Mouse (Mus musculus): ENCODE measurements around the gene Gm49368. TPM values are rescaled to one million over a fixed set of nuclear protein-coding genes. Genes with fewer than 3 reads are reported as not detected.
"Not testable (repeated sequence)": the region's sequence is repeated elsewhere in the genome, so short reads cannot be mapped to it uniquely, and the experiment has no call there.

The Gm49368 gene
- polyA plus RNA-seq, 1 experiment from 2014 or later = not detected

DNA sequence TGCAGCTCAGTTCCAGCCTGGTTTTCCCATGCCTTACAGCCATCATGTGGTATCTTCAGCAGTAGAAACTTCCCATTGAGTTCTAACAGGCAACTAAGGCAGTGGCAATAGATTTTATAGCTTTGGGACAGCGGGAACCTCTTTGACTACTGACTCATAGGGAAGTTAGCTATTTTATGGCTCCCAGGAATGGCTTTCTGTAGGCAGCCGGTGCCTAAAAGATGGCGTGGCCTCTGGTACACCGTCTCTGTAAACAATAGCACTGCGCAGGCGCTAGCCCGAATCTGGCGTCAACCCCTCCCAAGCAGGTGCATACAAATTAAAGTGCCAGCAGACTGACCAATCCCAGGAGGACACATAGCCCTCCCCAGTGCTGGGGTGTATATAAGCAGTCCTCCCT lies 88.5 kb downstream of the Gm49368 start:
- 58% methylated on average over 8 of the region's 8 CpGs for WGBS
- Histone ChIP-seq H3K4me3 (replicated peaks) (no peak overlapping the region), H3K27me3 (no peaks in the 10 kb centered on the region), H3K4me1 (no peaks in the 10 kb centered on the region), H3K9ac (no peak overlapping the region), H3K27ac (no peak overlapping the region), H3K4me2 (no peak overlapping the region), H3K36me3 (no peaks in the 10 kb centered on the region), H3K9me3 (replicated peaks) (no peaks in the 10 kb centered on the region)
- no peak for ATAC-seq (replicated peaks; ENCODE audit: low FRiP score)

GRCm38 (mm10) chr7:128154076-128154475 lies 91.6 kb downstream of the Gm49368 start, which contains the start of gene Itgad:
TSS of gene Itgad (plus strand) at chr7:128154376.
- Histone ChIP-seq H3K4me2 (no peak within 1 kb of the TSS), H3K9me3 (replicated peaks) (no peaks in the 10 kb centered on the region), H3K4me1 (no peaks in the 10 kb centered on the region), H3K27me3 (no peaks in the 10 kb centered on the region), H3K27ac (no peak within 1 kb of the TSS), H3K36me3 (no peaks in the 10 kb centered on the region), H3K4me3 (replicated peaks) (no peak within 1 kb of the TSS), H3K9ac (no peak within 1 kb of the TSS)
- WGBS = 90% methylated on average over 21 of the region's 21 CpGs
- ATAC-seq (replicated peaks; ENCODE audit: low FRiP score) = no peak

DNA sequence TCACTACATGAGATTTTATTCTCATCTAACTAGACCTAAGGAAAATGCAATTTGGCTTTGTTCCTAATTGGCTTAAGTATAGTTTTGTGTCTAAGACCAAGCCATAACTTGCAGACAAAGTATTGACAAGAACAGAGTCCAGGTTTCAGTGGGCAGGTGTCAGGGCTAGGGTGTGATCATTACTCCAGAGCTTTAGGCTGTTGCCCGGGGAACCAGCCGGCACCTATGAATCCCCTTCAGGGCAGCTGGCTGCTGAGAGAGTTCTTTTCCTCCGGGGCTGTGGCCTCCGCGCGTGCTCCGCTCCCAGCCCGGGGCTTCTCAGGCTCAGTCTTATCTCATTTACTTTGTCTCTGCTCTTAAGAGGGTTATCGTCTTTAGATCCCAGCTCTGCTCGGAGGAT lies 92.4 kb downstream of the Gm49368 start:
- Histone ChIP-seq H3K9ac (no peak overlapping the region), H3K36me3 (no peaks in the 10 kb centered on the region), H3K4me2 (no peak overlapping the region), H3K9me3 (replicated peaks) (no peaks in the 10 kb centered on the region), H3K27ac (no peak overlapping the region), H3K4me3 (replicated peaks) (no peak overlapping the region), H3K27me3 (no peaks in the 10 kb centered on the region), H3K4me1 (no peaks in the 10 kb centered on the region)
- ATAC-seq (replicated peaks; ENCODE audit: low FRiP score) = no peak
- WGBS = 80% methylated on average over 10 of the region's 10 CpGs

GRCm38 (mm10) chr7:128158688-128159354 lies 96.3 kb downstream of the Gm49368 start:
- not testable (repeated sequence) for H3K4me3 ChIP-seq (replicated peaks); H3K9ac ChIP-seq; ATAC-seq (replicated peaks; ENCODE audit: low FRiP score); H3K9me3 ChIP-seq (replicated peaks); H3K27me3 ChIP-seq; H3K4me1 ChIP-seq; H3K4me2 ChIP-seq; H3K36me3 ChIP-seq; H3K27ac ChIP-seq
- WGBS = 71% methylated on average over 8 of the region's 8 CpGs

DNA sequence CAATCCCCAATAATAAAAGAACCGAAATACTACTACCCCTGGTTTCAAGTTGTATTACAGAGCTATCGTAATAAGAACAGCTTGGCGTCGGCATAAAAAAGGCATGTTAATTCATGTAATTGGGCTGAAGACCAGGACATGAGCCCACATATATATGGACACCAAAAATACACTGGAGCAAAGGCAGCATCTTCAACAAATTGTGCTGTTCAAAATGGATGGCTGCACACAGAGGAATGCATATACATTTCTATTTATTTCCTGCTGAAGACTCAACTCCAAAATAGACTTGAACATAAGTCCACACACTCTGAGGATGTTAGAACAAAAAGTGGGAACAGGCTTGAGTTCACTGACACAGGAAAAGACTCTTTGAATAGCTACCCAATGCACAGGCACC lies 101.5 kb downstream of the Gm49368 start:
- no peaks in the 10 kb centered on the region for H3K36me3 ChIP-seq
- no peaks in the 10 kb centered on the region for H3K9me3 ChIP-seq (replicated peaks)
- no peak overlapping the region for H3K9ac ChIP-seq
- H3K4me3 ChIP-seq (replicated peaks) = no peak overlapping the region
- no peak overlapping the region for H3K4me2 ChIP-seq
- H3K4me1 ChIP-seq = no peaks in the 10 kb centered on the region
- WGBS = 97% methylated on average over 4 of the region's 4 CpGs
- ATAC-seq (replicated peaks; ENCODE audit: low FRiP score) = no peak
- no peaks in the 10 kb centered on the region for H3K27me3 ChIP-seq
- no peak overlapping the region for H3K27ac ChIP-seq

GRCm38 (mm10) chr7:128166391-128166790 lies 103.9 kb downstream of the Gm49368 start:
- H3K4me1 ChIP-seq = no peaks in the 10 kb centered on the region
- no peak overlapping the region for H3K4me2 ChIP-seq
- no peaks in the 10 kb centered on the region for H3K36me3 ChIP-seq
- H3K27ac ChIP-seq = no peak overlapping the region
- WGBS = 82% methylated on average over 7 of the region's 7 CpGs
- H3K4me3 ChIP-seq (replicated peaks) = no peak overlapping the region
- no peaks in the 10 kb centered on the region for H3K9me3 ChIP-seq (replicated peaks)
- no peaks in the 10 kb centered on the region for H3K27me3 ChIP-seq
- H3K9ac ChIP-seq = no peak overlapping the region
- no peak for ATAC-seq (replicated peaks; ENCODE audit: low FRiP score)

DNA sequence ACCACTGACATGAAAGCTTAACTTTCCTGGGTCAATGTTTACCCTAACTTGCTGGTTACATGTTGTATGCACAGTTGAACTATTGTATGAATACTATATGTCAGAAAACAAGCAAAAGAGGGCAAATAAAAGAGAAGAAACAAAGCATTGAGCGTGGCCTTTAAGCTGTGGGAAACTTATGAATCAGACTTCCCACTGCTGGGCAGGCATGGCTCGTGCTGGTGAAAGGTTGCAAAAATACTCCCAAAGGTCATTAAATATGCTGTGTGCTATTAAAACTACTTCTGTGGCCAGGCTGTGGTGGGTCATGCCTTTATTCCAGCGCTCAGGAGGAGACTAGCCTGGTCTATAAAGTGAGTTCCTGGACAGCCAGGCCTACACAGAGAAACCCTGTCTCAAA lies 107.5 kb downstream of the Gm49368 start:
- no peak overlapping the region for H3K4me3 ChIP-seq (replicated peaks)
- no peaks in the 10 kb centered on the region for H3K9me3 ChIP-seq (replicated peaks)
- no peak overlapping the region for H3K4me2 ChIP-seq
- H3K27me3 ChIP-seq = no peaks in the 10 kb centered on the region
- H3K9ac ChIP-seq = no peak overlapping the region
- WGBS = 83% methylated on average over 3 of the region's 3 CpGs
- no peak overlapping the region for H3K27ac ChIP-seq
- ATAC-seq (replicated peaks; ENCODE audit: low FRiP score) = no peak
- H3K36me3 ChIP-seq = no peaks in the 10 kb centered on the region
- no peaks in the 10 kb centered on the region for H3K4me1 ChIP-seq

Other genes with a start within 250 kb of the Gm49368 start
- gene Stx4a, start 238.4 kb upstream of the Gm49368 start, polyA plus RNA-seq (2015; fragmentation: Nextera tagmentation; extraction: Ambion mirVana) = 46.4 and 53.2 TPM in 2 replicates
- 3.8 and 5.2 TPM in 2 replicates for gene Stx1b, start 238.1 kb upstream of the Gm49368 start, polyA plus RNA-seq (2015; fragmentation: Nextera tagmentation; extraction: Ambion mirVana)
- gene Zfp646, start 186.5 kb upstream of the Gm49368 start, polyA plus RNA-seq (2015; fragmentation: Nextera tagmentation; extraction: Ambion mirVana) = 11.8 and 13.7 TPM in 2 replicates
- gene Zfp668, start 185.9 kb upstream of the Gm49368 start, polyA plus RNA-seq (2015; fragmentation: Nextera tagmentation; extraction: Ambion mirVana) = 22.7 TPM in 2 replicates
- gene Prss53, start 171.7 kb upstream of the Gm49368 start, polyA plus RNA-seq (2015; fragmentation: Nextera tagmentation; extraction: Ambion mirVana) = 2.2 and 2.7 TPM in 2 replicates
- gene Gm21974, start 167.2 kb upstream of the Gm49368 start, polyA plus RNA-seq (2015; fragmentation: Nextera tagmentation; extraction: Ambion mirVana) = not detected in 2 replicates
- 152 and 162 TPM in 2 replicates for gene Vkorc1, start 167.1 kb upstream of the Gm49368 start, polyA plus RNA-seq (2015; fragmentation: Nextera tagmentation; extraction: Ambion mirVana)
- gene Bckdk, start 158.6 kb upstream of the Gm49368 start, polyA plus RNA-seq (2015; fragmentation: Nextera tagmentation; extraction: Ambion mirVana) = 120 and 140 TPM in 2 replicates
- gene Kat8, start 150.2 kb upstream of the Gm49368 start, polyA plus RNA-seq (2015; fragmentation: Nextera tagmentation; extraction: Ambion mirVana) = 41.8 and 43.5 TPM in 2 replicates
- gene Prss8, start 132.6 kb upstream of the Gm49368 start, polyA plus RNA-seq (2015; fragmentation: Nextera tagmentation; extraction: Ambion mirVana) = 56.9 and 59.5 TPM in 2 replicates
- gene Prss36, start 116.0 kb upstream of the Gm49368 start, polyA plus RNA-seq (2015; fragmentation: Nextera tagmentation; extraction: Ambion mirVana) = 11.5 and 12.4 TPM in 2 replicates
- gene Fus, start 95.2 kb upstream of the Gm49368 start, polyA plus RNA-seq (2015; fragmentation: Nextera tagmentation; extraction: Ambion mirVana) = 421 and 440 TPM in 2 replicates
- gene Pycard, start 68.8 kb upstream of the Gm49368 start, polyA plus RNA-seq (2015; fragmentation: Nextera tagmentation; extraction: Ambion mirVana) = 43.9 and 45.1 TPM in 2 replicates
- gene Trim72, start 58.7 kb upstream of the Gm49368 start, polyA plus RNA-seq (2015; fragmentation: Nextera tagmentation; extraction: Ambion mirVana) = 0.31 and 0.60 TPM in 2 replicates
- 1.2 and 1.4 TPM in 2 replicates for gene Itgam, start within 50 bp of the Gm49368 start, polyA plus RNA-seq (2015; fragmentation: Nextera tagmentation; extraction: Ambion mirVana)
- 0.05 and 0.17 TPM in 2 replicates for gene Itgax, start 66.9 kb downstream of the Gm49368 start, polyA plus RNA-seq (2015; fragmentation: Nextera tagmentation; extraction: Ambion mirVana)
- not detected in 2 replicates for gene Itgad, start 91.7 kb downstream of the Gm49368 start, polyA plus RNA-seq (2015; fragmentation: Nextera tagmentation; extraction: Ambion mirVana)
- 5.1 and 11.1 TPM in 2 replicates for gene Cox6a2, start 143.7 kb downstream of the Gm49368 start, polyA plus RNA-seq (2015; fragmentation: Nextera tagmentation; extraction: Ambion mirVana)
- 19.1 and 21.1 TPM in 2 replicates for gene Armc5, start 174.7 kb downstream of the Gm49368 start, polyA plus RNA-seq (2015; fragmentation: Nextera tagmentation; extraction: Ambion mirVana)
- 8.3 and 8.7 TPM in 2 replicates for gene 9130023H24Rik, start 175.3 kb downstream of the Gm49368 start, polyA plus RNA-seq (2015; fragmentation: Nextera tagmentation; extraction: Ambion mirVana)
- 77.2 and 107 TPM in 2 replicates for gene Tgfb1i1, start 184.1 kb downstream of the Gm49368 start, polyA plus RNA-seq (2015; fragmentation: Nextera tagmentation; extraction: Ambion mirVana)
- gene Slc5a2, start 203.0 kb downstream of the Gm49368 start, polyA plus RNA-seq (2015; fragmentation: Nextera tagmentation; extraction: Ambion mirVana) = 5.6 and 8.4 TPM in 2 replicates
- 29.1 and 31.7 TPM in 2 replicates for gene BC017158, start 235.5 kb downstream of the Gm49368 start, polyA plus RNA-seq (2015; fragmentation: Nextera tagmentation; extraction: Ambion mirVana)